Mouse (Mus musculus): ENCODE results near the gene Gabrp. TPM values are rescaled to one million over a fixed set of nuclear protein-coding genes. Genes with fewer than 3 reads are reported as not detected.

Gabrp gene
- 0.60 and 1.8 TPM in 2 replicates for polyA plus RNA-seq (2016; fragmentation: Nextera tagmentation; extraction: Ambion mirVana)

GRCm38 (mm10) chr11:33578859-33579258 lies at the start of gene Gabrp:
Gene Gabrp (minus strand): TSS chr11:33578959.
- Histone ChIP-seq H3K36me3 (replicated peaks) (no peaks in the 10 kb centered on the region), H3K9me3 (no peaks in the 10 kb centered on the region), H3K27ac (replicated peaks) (no peak within 1 kb of the TSS), H3K4me3 (no peak within 1 kb of the TSS), H3K27me3 (replicated peaks; ENCODE audit: low read depth, poor library complexity, severe bottlenecking) (0 out of 2 replicates have a peak, but pooled peaks cover 2% of the 10 kb centered on the region), H3K4me1 (no peaks in the 10 kb centered on the region)
- 55% methylated on average over 6 of the region's 6 CpGs for WGBS
- no peak for DNase-seq (ENCODE audit: low spot score)

GRCm38 (mm10) chr11:33627136-33627742 lies 48.5 kb upstream of the Gabrp start:
- no peak overlapping the region for H3K27ac ChIP-seq (replicated peaks)
- no peaks in the 10 kb centered on the region for H3K36me3 ChIP-seq (replicated peaks)
- no peak for DNase-seq (ENCODE audit: low spot score)
- 89% methylated on average over 4 of the region's 4 CpGs for WGBS
- H3K4me3 ChIP-seq = no peak overlapping the region
- H3K4me1 ChIP-seq = no peaks in the 10 kb centered on the region
- no peaks in the 10 kb centered on the region for H3K9me3 ChIP-seq
- H3K27me3 ChIP-seq (replicated peaks; ENCODE audit: low read depth, poor library complexity, severe bottlenecking) = no peaks in the 10 kb centered on the region

- peaks cover 5% of the 10 kb centered on the region; the same call in 1 of the 2 replicates for H3K4me1 ChIP-seq
- H3K27me3 ChIP-seq (replicated peaks; ENCODE audit: low read depth, poor library complexity, severe bottlenecking) = no peaks in the 10 kb centered on the region
- H3K4me3 ChIP-seq = no peak overlapping the region
- 8% methylated on average over 15 of the region's 15 CpGs for WGBS
- H3K9me3 ChIP-seq = no peaks in the 10 kb centered on the region
- H3K27ac ChIP-seq (replicated peaks) = no peak overlapping the region
- no peaks in the 10 kb centered on the region for H3K36me3 ChIP-seq (replicated peaks)
- DNase-seq (ENCODE audit: low spot score) = peak; percentile 81
These were observed 35.5 kb upstream of the Gabrp start for GRCm38 (mm10) chr11:33614218-33614617.

GRCm38 (mm10) chr11:33607784-33608183 lies 29.0 kb upstream of the Gabrp start:
- Histone ChIP-seq H3K9me3 (no peaks in the 10 kb centered on the region), H3K4me3 (no peak overlapping the region), H3K27ac (replicated peaks) (peak overlapping the region; percentile 61; the same call in 1 of the 2 replicates), H3K36me3 (replicated peaks) (no peaks in the 10 kb centered on the region), H3K27me3 (replicated peaks; ENCODE audit: low read depth, poor library complexity, severe bottlenecking) (no peaks in the 10 kb centered on the region), H3K4me1 (peaks cover 13% of the 10 kb centered on the region)
- DNase-seq (ENCODE audit: low spot score) = peak; percentile 57
- WGBS = 15% methylated on average over 3 of the region's 3 CpGs

GRCm38 (mm10) chr11:33603174-33603573 lies 24.4 kb upstream of the Gabrp start:
- 62% methylated on average over 2 of the region's 2 CpGs for WGBS
- no peaks in the 10 kb centered on the region for H3K27me3 ChIP-seq (replicated peaks; ENCODE audit: low read depth, poor library complexity, severe bottlenecking)

GRCm38 (mm10) chr11:33598986-33599385 lies 20.2 kb upstream of the Gabrp start, which contains the start of gene D130052B06Rik:
Gene D130052B06Rik (plus strand): TSS chr11:33599302.
- 77% methylated on average over 4 of the region's 4 CpGs for whole genome bisulfite sequencing
- DNase-seq (ENCODE audit: low spot score) = no peak
- H3K36me3 ChIP-seq (replicated peaks) = no peaks in the 10 kb centered on the region
- H3K4me1 ChIP-seq = no peaks in the 10 kb centered on the region
- H3K27ac ChIP-seq (replicated peaks) = no peak within 1 kb of the TSS
- no peaks in the 10 kb centered on the region for H3K9me3 ChIP-seq
- no peaks in the 10 kb centered on the region for H3K27me3 ChIP-seq (replicated peaks; ENCODE audit: low read depth, poor library complexity, severe bottlenecking)
- no peak within 1 kb of the TSS for H3K4me3 ChIP-seq

More at GRCm38 (mm10) chr11:33603174-33603573, 24.4 kb upstream of the Gabrp start:
- Histone ChIP-seq H3K27ac (replicated peaks) (no peak overlapping the region), H3K4me1 (peaks cover 11% of the 10 kb centered on the region), H3K9me3 (no peaks in the 10 kb centered on the region), H3K36me3 (replicated peaks) (no peaks in the 10 kb centered on the region), H3K4me3 (no peak overlapping the region)
- no peak for DNase-seq (ENCODE audit: low spot score)

- H3K27ac ChIP-seq (replicated peaks) = no peak overlapping the region
- no peak for DNase-seq (ENCODE audit: low spot score)
- no peak overlapping the region for H3K4me3 ChIP-seq
- H3K4me1 ChIP-seq = no peaks in the 10 kb centered on the region
- 80% methylated on average over 4 of the region's 4 CpGs for WGBS
- no peaks in the 10 kb centered on the region for H3K27me3 ChIP-seq (replicated peaks; ENCODE audit: low read depth, poor library complexity, severe bottlenecking)
- H3K9me3 ChIP-seq = no peaks in the 10 kb centered on the region
- no peaks in the 10 kb centered on the region for H3K36me3 ChIP-seq (replicated peaks)
These were observed 17.9 kb upstream of the Gabrp start for GRCm38 (mm10) chr11:33596655-33597054.

- Histone ChIP-seq H3K36me3 (replicated peaks) (no peaks in the 10 kb centered on the region), H3K4me3 (no peak overlapping the region), H3K9me3 (no peaks in the 10 kb centered on the region), H3K27me3 (replicated peaks; ENCODE audit: low read depth, poor library complexity, severe bottlenecking) (no peaks in the 10 kb centered on the region), H3K27ac (replicated peaks) (no peak overlapping the region), H3K4me1 (no peaks in the 10 kb centered on the region)
- 87% methylated on average over 4 of the region's 4 CpGs for WGBS
- no peak for DNase-seq (ENCODE audit: low spot score)
These were observed 14.1 kb upstream of the Gabrp start for GRCm38 (mm10) chr11:33592826-33593225.

GRCm38 (mm10) chr11:33590771-33591170 lies 12.0 kb upstream of the Gabrp start:
- Histone ChIP-seq H3K36me3 (replicated peaks) (no peaks in the 10 kb centered on the region), H3K27me3 (replicated peaks; ENCODE audit: low read depth, poor library complexity, severe bottlenecking) (no peaks in the 10 kb centered on the region), H3K9me3 (no peaks in the 10 kb centered on the region), H3K4me1 (no peaks in the 10 kb centered on the region), H3K4me3 (no peak overlapping the region), H3K27ac (replicated peaks) (no peak overlapping the region)
- DNase-seq (ENCODE audit: low spot score) = no peak
- WGBS = 84% methylated on average over 3 of the region's 3 CpGs

GRCm38 (mm10) chr11:33586614-33587013 lies 7.9 kb upstream of the Gabrp start:
- 81% methylated on average over 6 of the region's 6 CpGs for WGBS
- Histone ChIP-seq H3K4me3 (no peak overlapping the region), H3K4me1 (no peaks in the 10 kb centered on the region), H3K36me3 (replicated peaks) (no peaks in the 10 kb centered on the region), H3K27ac (replicated peaks) (no peak overlapping the region), H3K9me3 (no peaks in the 10 kb centered on the region), H3K27me3 (replicated peaks; ENCODE audit: low read depth, poor library complexity, severe bottlenecking) (no peaks in the 10 kb centered on the region)
- no peak for DNase-seq (ENCODE audit: low spot score)

GRCm38 (mm10) chr11:33579621-33580020 lies 862 bp upstream of the Gabrp start:
- Histone ChIP-seq H3K27me3 (replicated peaks; ENCODE audit: low read depth, poor library complexity, severe bottlenecking) (0 out of 2 replicates have a peak, but pooled peaks cover 2% of the 10 kb centered on the region), H3K9me3 (no peaks in the 10 kb centered on the region), H3K36me3 (replicated peaks) (no peaks in the 10 kb centered on the region), H3K4me3 (no peak overlapping the region), H3K27ac (replicated peaks) (no peak overlapping the region), H3K4me1 (no peaks in the 10 kb centered on the region)
- WGBS = 61% methylated on average over 3 of the region's 3 CpGs
- no peak for DNase-seq (ENCODE audit: low spot score)

- Histone ChIP-seq H3K4me1 (no peaks in the 10 kb centered on the region), H3K36me3 (replicated peaks) (no peaks in the 10 kb centered on the region), H3K4me3 (no peak overlapping the region), H3K9me3 (no peaks in the 10 kb centered on the region), H3K27ac (replicated peaks) (no peak overlapping the region), H3K27me3 (replicated peaks; ENCODE audit: low read depth, poor library complexity, severe bottlenecking) (0 out of 2 replicates have a peak, but pooled peaks cover 2% of the 10 kb centered on the region)
- 82% methylated on average over 3 of the region's 3 CpGs for WGBS
- no peak for DNase-seq (ENCODE audit: low spot score)
These were observed 3.8 kb downstream of the Gabrp start for GRCm38 (mm10) chr11:33574944-33575343.

- no peaks in the 10 kb centered on the region for H3K4me1 ChIP-seq
These were observed 8.3 kb downstream of the Gabrp start for GRCm38 (mm10) chr11:33570413-33570812.

More at GRCm38 (mm10) chr11:33570413-33570812, 8.3 kb downstream of the Gabrp start:
- H3K27ac ChIP-seq (replicated peaks) = no peak overlapping the region
- DNase-seq (ENCODE audit: low spot score) = no peak
- H3K4me3 ChIP-seq = no peak overlapping the region
- H3K36me3 ChIP-seq (replicated peaks) = no peaks in the 10 kb centered on the region
- H3K27me3 ChIP-seq (replicated peaks; ENCODE audit: low read depth, poor library complexity, severe bottlenecking) = no peaks in the 10 kb centered on the region
- no peaks in the 10 kb centered on the region for H3K9me3 ChIP-seq

All from embryonic facial prominence, embryonic 10.5 days (tissue).